ENCODE assay signal across 9 mouse cellular contexts in genomic region chrX:72908404-72908741, GRCm38 (mm10). TPM values are rescaled to one million over a fixed set of nuclear protein-coding genes. Genes with fewer than 3 reads are reported as not detected.
DNase-seq lines count a peak whose midpoint lies in the region; ATAC-seq and TF ChIP-seq lines count a peak whose summit lies in the region.
"Had no signal": no experiment of that assay in that cellular context is flagged by ENCODE, and none has a peak within 500 bp of the region (broad histone marks: within the 10 kb centered on the region; RNA-seq: fewer than 3 reads in every experiment).

No protein-coding gene starts in this region.

- no peak for TF ChIP-seq EP300 in stomach, postnatal 0 days (optimal IDR thresholded peaks at IDR 0.05)

- no peak overlapping the region for H3K4me3 ChIP-seq in hindbrain, postnatal 0 days (ENCODE audit: low read length)
- no peak overlapping the region for H3K4me3 ChIP-seq in stomach, postnatal 0 days (ENCODE audit: low read depth, low read length)
- H3K4me3 ChIP-seq: heart, embryonic 13.5 days had no signal

- H3K27ac ChIP-seq in hindbrain, postnatal 0 days = no peak overlapping the region
- H3K27ac ChIP-seq in stomach, postnatal 0 days (replicated peaks) = no peak overlapping the region
- H3K27ac ChIP-seq: heart, embryonic 13.5 days had no signal

- ATAC-seq in frontal cortex, adult (ENCODE audit: low TSS enrichment) = peak; percentile 74
- ATAC-seq in hindbrain, postnatal 0 days = peak; percentile 90
- peak; percentile 49; the same call in 1 of the 2 replicates for ATAC-seq in stomach, postnatal 0 days (ENCODE audit: low FRiP score, low TSS enrichment)

- DNase-seq in frontal cortex, postnatal 25 days (ENCODE audit: low spot score in 2 of 2) = no peak
- peak; percentile 6 for DNase-seq in thymus, postnatal 14 days
- DNase-seq in thymus, postnatal 4 days = no peak
- DNase-seq in hindbrain, postnatal 0 days (ENCODE audit: low spot score) = peak; percentile 79
- DNase-seq in lung, postnatal 14 days = peak; percentile 12
- peak; percentile 15 for DNase-seq in stomach, postnatal 0 days (ENCODE audit: low spot score)
- no peak for DNase-seq in adrenal gland, adult 8-10 months

- H3K9ac ChIP-seq in hindbrain, postnatal 0 days (replicated peaks; ENCODE audit: low read length) = no peak overlapping the region
- H3K9ac ChIP-seq in stomach, postnatal 0 days (ENCODE audit: low read length) = no peak overlapping the region
- H3K9ac ChIP-seq: heart, embryonic 13.5 days had no signal

- H3K4me2 ChIP-seq in hindbrain, postnatal 0 days (ENCODE audit: low read depth, low read length) = no peak overlapping the region
- no peak overlapping the region for H3K4me2 ChIP-seq in stomach, postnatal 0 days (replicated peaks; ENCODE audit: low read depth)
- H3K4me2 ChIP-seq: heart, embryonic 13.5 days had no signal

- 18% methylated on average over 2 of the region's 2 CpGs for WGBS in hindbrain, postnatal 0 days
- WGBS in stomach, postnatal 0 days = 6% methylated on average over 2 of the region's 2 CpGs

- no peaks in the 10 kb centered on the region for H3K9me3 ChIP-seq in hindbrain, postnatal 0 days (ENCODE audit: low read length)
- no peaks in the 10 kb centered on the region for H3K9me3 ChIP-seq in stomach, postnatal 0 days (ENCODE audit: control insufficient read depth, low read length)
- H3K9me3 ChIP-seq: heart, embryonic 13.5 days had no signal

- H3K27me3 ChIP-seq in hindbrain, postnatal 0 days (ENCODE audit: insufficient read depth, low read length) = no peaks in the 10 kb centered on the region
- H3K27me3 ChIP-seq in stomach, postnatal 0 days (ENCODE audit: control insufficient read depth, insufficient read depth, low read length) = no peaks in the 10 kb centered on the region
- H3K27me3 ChIP-seq: heart, embryonic 13.5 days had no signal

- peak; percentile 64 for TF ChIP-seq CTCF in hindbrain, postnatal 0 days (IDR thresholded peaks at IDR 0.05; ENCODE audit: low read depth)
- peak; percentile 66 for TF ChIP-seq CTCF in stomach, postnatal 0 days (IDR thresholded peaks at IDR 0.05; ENCODE audit: low read depth)

- no peaks in the 10 kb centered on the region for H3K36me3 ChIP-seq in hindbrain, postnatal 0 days (ENCODE audit: insufficient read depth, low read length)
- no peaks in the 10 kb centered on the region for H3K36me3 ChIP-seq in stomach, postnatal 0 days (ENCODE audit: control insufficient read depth, insufficient read depth, low read length)
- H3K36me3 ChIP-seq: heart, embryonic 13.5 days had no signal

- H3K4me1 ChIP-seq in hindbrain, postnatal 0 days (ENCODE audit: insufficient read depth, low read length) = no peaks in the 10 kb centered on the region
- H3K4me1 ChIP-seq in stomach, postnatal 0 days (replicated peaks; ENCODE audit: control insufficient read depth, insufficient read depth) = no peaks in the 10 kb centered on the region
- H3K4me1 ChIP-seq: heart, embryonic 13.5 days had no signal

RNA-seq across cellular contexts. Expression of gene Cetn2, which starts 9.8 kb away (rescaled TPM):
- total RNA-seq in hindbrain, postnatal 0 days (2014; rRNA removed) = 20.0 and 20.7 TPM in 2 replicates
- 67.1 and 79.9 TPM in 2 replicates for polyA plus RNA-seq in hindbrain, postnatal 0 days (2015; fragmentation: Nextera tagmentation; extraction: Ambion mirVana)
- polyA plus RNA-seq in stomach, postnatal 0 days (2015; fragmentation: Nextera tagmentation; extraction: Ambion mirVana) = 49.5 and 50.7 TPM in 2 replicates
- 10 to 100 TPM; 46.3 to 58.9 (median 52.7) TPM for total RNA-seq in adrenal gland, adult 8-10 months (2022)

RNA-seq across cellular contexts. Expression of gene Nsdhl, which starts 10.0 kb away (rescaled TPM):
- total RNA-seq in hindbrain, postnatal 0 days (2014; rRNA removed) = 35.6 and 41.1 TPM in 2 replicates
- polyA plus RNA-seq in hindbrain, postnatal 0 days (2015; fragmentation: Nextera tagmentation; extraction: Ambion mirVana) = 38.0 and 40.8 TPM in 2 replicates
- 24.5 and 25.1 TPM in 2 replicates for polyA plus RNA-seq in stomach, postnatal 0 days (2015; fragmentation: Nextera tagmentation; extraction: Ambion mirVana)
- total RNA-seq in adrenal gland, adult 8-10 months (2022) = 10 to 100 TPM; 28.4 to 40.3 (median 31.8) TPM

Comparison
In these comparisons a context has a peak if more than half of its experiments do, and no peak if none do; other contexts are left out.
1. DNase-seq: peak in thymus, postnatal 14 days (single experiment), hindbrain, postnatal 0 days (single experiment), lung, postnatal 14 days (single experiment) and stomach, postnatal 0 days (single experiment); none in frontal cortex, postnatal 25 days (0 of 2), thymus, postnatal 4 days (single experiment) and adrenal gland, adult 8-10 months (single experiment).
2. Peak in every context shown above with its lines, with median percentiles within 50 percentile points of each other: ATAC-seq.